Mouse (Mus musculus) lung, embryonic 14.5 days (tissue): ENCODE results near the gene Pacs1. TPM values are rescaled to one million over a fixed set of nuclear protein-coding genes. Genes with fewer than 3 reads are reported as not detected.
A peak's percentile ranks its signal among the peaks of the same experiment; 100 is the strongest.

ENCODE experiments used
- ATAC-seq: fragments of 200-750 bp; cut with Nextera tagmentation; 2 replicates; pipeline ENCODE4 v1.8.0; 2017; ENCODE audit warnings: mild to moderate bottlenecking, moderate TSS enrichment, moderate library complexity; ENCODE audit not compliant: insufficient read depth
- DNase-seq: peaks from one replicate; pipeline ENCODE4 v3.0.0-alpha.2; 2015
- H3K27ac ChIP-seq: fragments of 300-500 bp; sonication (generic); 2 replicates; pipeline ENCODE4 v1.5.1; 2014; ENCODE audit warnings: low read depth, mild to moderate bottlenecking, moderate library complexity
- H3K27me3 ChIP-seq: fragments of 300-500 bp; sonication (generic); 2 replicates; pipeline ENCODE4 v1.6.1; 2014; ENCODE audit warnings: low read length, control low read depth; ENCODE audit not compliant: insufficient read depth
- H3K36me3 ChIP-seq: fragments of 300-500 bp; sonication (generic); 2 replicates; pipeline ENCODE4 v1.6.1; 2014; ENCODE audit warnings: control low read depth; ENCODE audit not compliant: insufficient read depth
- H3K4me1 ChIP-seq: fragments of 300-500 bp; sonication (generic); 2 replicates; pipeline ENCODE4 v1.6.1; 2014; ENCODE audit warnings: antibody characterized with exemption, control low read depth; ENCODE audit not compliant: insufficient read depth
- H3K4me2 ChIP-seq: fragments of 300-500 bp; sonication (generic); 2 replicates; pipeline ENCODE4 v1.6.1; 2014; ENCODE audit warnings: mild to moderate bottlenecking
- H3K4me3 ChIP-seq: fragments of 300-500 bp; sonication (generic); 2 replicates; pipeline ENCODE4 v1.5.1; 2014; ENCODE audit warnings: low read depth, low read length
- H3K9ac ChIP-seq: fragments of 300-500 bp; sonication (generic); 2 replicates; pipeline ENCODE4 v1.6.1; 2014
- H3K9me3 ChIP-seq: fragments of 300-500 bp; sonication (generic); 2 replicates; pipeline ENCODE4 v1.6.1; 2016; ENCODE audit warnings: low read depth, low read length, control low read depth
- CTCF ChIP-seq: IDR thresholded peaks from 2 replicates; pipeline ENCODE4 v1.5.1; 2016; ENCODE audit warnings: antibody characterized with exemption, low read depth
- WGBS: fragments of 180-500 bp; shearing (Covaris S2); extraction: QIAGEN DNeasy Blood & Tissue Kit; methylation state at CpG from one replicate; pipeline ENCODE4 v1.1.7; 2014; 5-methylcytosine and 5-hydroxymethylcytosine counted together
- polyA plus RNA-seq: library from polyadenylated mRNA; unstranded; fragments of >200 nt; fragmentation: Nextera tagmentation; extraction: Ambion mirVana; gene quantifications from 2 replicates; pipeline ENCODE4 v1.2.1, GENCODE M21; 2014

Pacs1 gene
- 27.8 and 31.8 TPM in 2 replicates for polyA plus RNA-seq

- DNase-seq (peak; percentile 96), ATAC-seq (peak; percentile 90)
- peak; percentile 18; the same call in 1 of the 2 replicates for TF ChIP-seq CTCF
- no peaks in the 10 kb centered on the region for H3K27me3 ChIP-seq
- H3K27ac ChIP-seq = peak within 1 kb of the TSS; percentile 90
- peak within 1 kb of the TSS; percentile 93 for H3K9ac ChIP-seq
- peak within 1 kb of the TSS; percentile 71 for H3K4me2 ChIP-seq
- WGBS = under 1% methylated on average over 82 of the region's 97 CpGs
- no peaks in the 10 kb centered on the region for H3K9me3 ChIP-seq
- H3K36me3 ChIP-seq = peaks cover 44% of the 10 kb centered on the region
- peak within 1 kb of the TSS; percentile 92 for H3K4me3 ChIP-seq
- 0 out of 2 replicates have a peak, but pooled peaks cover 2% of the 10 kb centered on the region for H3K4me1 ChIP-seq
These were observed at the start of gene Pacs1 for GRCm38 (mm10) chr19:5272801-5273733. Gene Pacs1 (minus strand): TSS chr19:5273119.

GRCm38 (mm10) chr19:5313189-5313588, 40.3 kb upstream of the Pacs1 start:
- H3K27me3 ChIP-seq = no peaks in the 10 kb centered on the region
- H3K36me3 ChIP-seq = no peaks in the 10 kb centered on the region
- no peak overlapping the region for H3K9ac ChIP-seq
- no peak overlapping the region for H3K27ac ChIP-seq
- no peak overlapping the region for H3K4me2 ChIP-seq
- DNase-seq = no peak
- no peak overlapping the region for H3K4me3 ChIP-seq
- 84% methylated on average over 8 of the region's 8 CpGs for WGBS
- no peaks in the 10 kb centered on the region for H3K4me1 ChIP-seq
- no peaks in the 10 kb centered on the region; the same call in 1 of the 2 replicates for H3K9me3 ChIP-seq
- TF ChIP-seq CTCF = no peak
- ATAC-seq = no peak

- Histone ChIP-seq H3K27ac (no peak overlapping the region), H3K9me3 (peaks cover 4% of the 10 kb centered on the region; the same call in 1 of the 2 replicates), H3K4me2 (no peak overlapping the region), H3K9ac (no peak overlapping the region), H3K27me3 (peaks cover 5% of the 10 kb centered on the region; the same call in 1 of the 2 replicates), H3K36me3 (no peaks in the 10 kb centered on the region), H3K4me3 (no peak overlapping the region), H3K4me1 (no peaks in the 10 kb centered on the region)
- no peak for TF ChIP-seq CTCF
- DNase-seq (no peak), ATAC-seq (no peak)
- WGBS = 78% methylated on average over 7 of the region's 7 CpGs
These were observed 36.1 kb upstream of the Pacs1 start for GRCm38 (mm10) chr19:5309025-5309424.

GRCm38 (mm10) chr19:5306968-5307734, 34.2 kb upstream of the Pacs1 start:
- Histone ChIP-seq H3K4me1 (no peaks in the 10 kb centered on the region), H3K36me3 (no peaks in the 10 kb centered on the region), H3K27ac (no peak overlapping the region), H3K9ac (0 out of 2 replicates have a peak overlapping the region, but pooled peaks have one; percentile 15), H3K4me2 (peak overlapping the region; percentile 56), H3K9me3 (peaks cover 4% of the 10 kb centered on the region; the same call in 1 of the 2 replicates), H3K4me3 (peak overlapping the region; percentile 29), H3K27me3 (peaks cover 5% of the 10 kb centered on the region; the same call in 1 of the 2 replicates)
- 0 out of 2 replicates have a peak, but pooled peaks have one; percentile 8 for ATAC-seq
- no peak for TF ChIP-seq CTCF
- peak; percentile 69 for DNase-seq
- WGBS = 35% methylated on average over 98 of the region's 98 CpGs

- DNase-seq = peak; percentile 14
- ATAC-seq = no peak
- H3K4me2 ChIP-seq = no peak overlapping the region
- peak; percentile 51 for TF ChIP-seq CTCF
- no peak overlapping the region for H3K4me3 ChIP-seq
- no peaks in the 10 kb centered on the region for H3K36me3 ChIP-seq
- H3K27me3 ChIP-seq = peaks cover 5% of the 10 kb centered on the region; the same call in 1 of the 2 replicates
- H3K27ac ChIP-seq = no peak overlapping the region
- no peak overlapping the region for H3K9ac ChIP-seq
- H3K9me3 ChIP-seq = peaks cover 4% of the 10 kb centered on the region; the same call in 1 of the 2 replicates
- WGBS = 83% methylated on average over 6 of the region's 6 CpGs
- H3K4me1 ChIP-seq = no peaks in the 10 kb centered on the region
These were observed 33.4 kb upstream of the Pacs1 start for GRCm38 (mm10) chr19:5306279-5306678.

- ATAC-seq = no peak
- Histone ChIP-seq H3K4me3 (no peak overlapping the region), H3K9me3 (peaks cover 2% of the 10 kb centered on the region; the same call in 1 of the 2 replicates), H3K27ac (no peak overlapping the region), H3K4me2 (no peak overlapping the region), H3K4me1 (peaks cover 3% of the 10 kb centered on the region; the same call in 1 of the 2 replicates), H3K27me3 (peaks cover 8% of the 10 kb centered on the region; the same call in 1 of the 2 replicates), H3K9ac (no peak overlapping the region), H3K36me3 (no peaks in the 10 kb centered on the region)
- WGBS = 21% methylated on average over 4 of the region's 4 CpGs
- TF ChIP-seq CTCF = peak; percentile 81
- DNase-seq = peak; percentile 80
These were observed 29.5 kb upstream of the Pacs1 start for GRCm38 (mm10) chr19:5302455-5302854.
